Mouse (Mus musculus): Measurements from ENCODE around the gene Ints13.
"Not testable (repeated sequence)": the region's sequence is repeated elsewhere in the genome, so short reads cannot be mapped to it uniquely, and the experiment has no call there.

Gene Ints13

DNA sequence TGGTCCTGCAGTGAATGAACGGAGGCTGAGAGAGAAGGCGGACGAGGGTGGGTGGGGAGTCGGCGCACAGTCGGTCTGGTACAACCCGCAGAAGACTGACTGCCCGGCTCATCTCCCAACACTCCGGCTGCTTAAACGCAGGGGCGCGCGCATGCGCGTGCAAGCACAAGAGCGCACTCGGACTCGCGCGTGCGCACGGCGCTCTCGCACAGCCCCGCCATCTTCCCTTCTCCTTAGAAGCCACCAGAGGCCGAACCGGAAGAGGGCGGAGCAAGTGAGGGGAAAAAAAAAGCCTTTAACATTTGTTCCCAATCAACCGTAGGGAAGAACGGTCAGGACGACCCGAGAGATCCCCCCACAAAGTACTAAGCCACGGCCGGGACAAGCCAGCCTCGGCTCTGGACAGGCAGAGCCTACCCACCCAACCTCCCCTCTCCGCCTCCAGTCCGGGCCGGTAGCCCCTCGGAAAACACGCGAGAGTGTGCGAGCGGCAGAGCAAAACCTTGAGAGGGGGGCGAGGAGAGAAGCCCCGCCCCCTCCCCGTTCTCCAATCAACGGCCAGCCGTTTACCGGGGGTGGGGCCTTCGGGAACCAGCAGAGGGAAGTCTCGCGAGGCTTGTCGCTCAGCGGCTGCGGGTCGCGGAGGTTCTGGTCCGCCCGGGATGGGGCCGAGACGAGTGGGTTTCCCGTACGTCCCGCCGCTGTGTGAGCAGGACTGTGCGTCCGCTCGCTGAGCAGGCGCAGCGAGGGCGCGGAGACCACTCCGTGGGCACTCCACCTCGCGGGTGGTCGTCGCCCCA, at the start of gene Ints13:
Gene Ints13 (minus strand): TSS at position 526 of the 800 bp plus-strand sequence.
- peak; percentile 78 for DNase-seq (ENCODE audit: extremely low read depth, low read depth, low spot score)

- DNase-seq (ENCODE audit: extremely low read depth, low read depth, low spot score), result no peak
Observed at GRCm38 (mm10) chr6:146616670-146617069, 39.0 kb upstream of the Ints13 start.

GRCm38 (mm10) chr6:146615891-146616290, 38.3 kb upstream of the Ints13 start:
- DNase-seq (ENCODE audit: extremely low read depth, low read depth, low spot score), result no peak

DNA sequence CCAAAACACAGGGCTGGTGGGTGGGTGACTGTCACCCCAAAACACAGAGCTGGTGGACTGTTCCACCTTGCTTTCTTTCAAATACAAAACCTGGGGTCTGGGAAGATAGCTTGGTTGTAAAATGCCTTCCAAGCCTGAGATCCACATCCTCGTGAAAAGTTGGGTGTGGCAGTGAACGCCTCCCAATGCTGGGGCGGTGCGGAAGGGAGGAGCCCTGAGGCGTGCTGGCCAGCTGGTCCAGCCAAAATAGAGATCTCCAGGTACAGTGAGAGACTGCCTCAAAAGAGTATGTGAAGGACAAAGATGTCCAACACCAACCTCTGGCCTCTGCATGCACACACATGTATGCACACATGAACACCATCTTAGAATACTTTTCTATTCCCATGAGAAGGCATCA, 36.9 kb upstream of the Ints13 start:
- no peak for DNase-seq (ENCODE audit: extremely low read depth, low read depth, low spot score)

DNA sequence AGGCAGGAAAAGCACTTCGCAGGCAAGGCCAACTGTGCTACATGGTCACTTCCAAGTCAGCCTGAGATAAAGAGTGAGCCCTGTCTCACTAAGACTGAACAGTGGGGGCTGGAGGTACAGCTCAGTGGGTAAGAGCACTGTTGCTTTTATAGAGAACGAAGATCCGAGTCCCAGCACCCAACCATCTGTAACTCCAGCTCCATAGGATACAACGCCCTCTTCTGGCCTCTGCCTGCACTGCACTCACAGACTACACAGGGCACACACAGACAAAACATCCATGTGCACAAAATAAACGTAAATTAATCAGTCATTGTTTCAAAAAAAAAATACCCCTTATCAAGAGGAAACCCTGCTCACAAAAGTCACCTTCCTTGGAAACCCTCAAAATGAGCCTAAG, 36.3 kb upstream of the Ints13 start:
- no peak for DNase-seq (ENCODE audit: extremely low read depth, low read depth, low spot score)

GRCm38 (mm10) chr6:146612736-146613135, 35.1 kb upstream of the Ints13 start:
- peak; percentile 84 for DNase-seq (ENCODE audit: extremely low read depth, low read depth, low spot score)

DNA sequence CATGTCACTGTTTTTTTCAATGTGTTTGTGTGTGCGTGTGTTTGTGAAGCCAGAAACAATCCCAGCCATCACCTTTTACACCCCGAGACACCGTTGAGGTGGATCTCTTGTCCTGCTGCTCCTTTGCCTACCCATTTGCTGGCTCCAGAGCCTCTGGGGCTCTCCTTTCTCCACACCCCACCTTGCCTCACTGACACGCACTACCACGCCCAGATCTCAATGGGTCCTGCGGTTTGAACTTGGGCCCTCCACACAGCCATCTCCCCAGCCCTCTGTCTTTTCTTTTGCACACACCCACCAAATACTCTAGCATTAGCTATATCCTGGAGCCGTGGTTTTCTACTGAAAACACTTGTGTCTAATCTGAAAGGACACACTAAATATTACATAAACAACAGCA, 34.3 kb upstream of the Ints13 start:
- no peak for DNase-seq (ENCODE audit: extremely low read depth, low read depth, low spot score)

GRCm38 (mm10) chr6:146611385-146611784, 33.8 kb upstream of the Ints13 start:
- DNase-seq (ENCODE audit: extremely low read depth, low read depth, low spot score), result no peak

- DNase-seq (ENCODE audit: extremely low read depth, low read depth, low spot score), result no peak
Observed at GRCm38 (mm10) chr6:146603651-146604050, 26.0 kb upstream of the Ints13 start.

GRCm38 (mm10) chr6:146602601-146603000, 25.0 kb upstream of the Ints13 start:
- DNase-seq (ENCODE audit: extremely low read depth, low read depth, low spot score), result no peak

DNA sequence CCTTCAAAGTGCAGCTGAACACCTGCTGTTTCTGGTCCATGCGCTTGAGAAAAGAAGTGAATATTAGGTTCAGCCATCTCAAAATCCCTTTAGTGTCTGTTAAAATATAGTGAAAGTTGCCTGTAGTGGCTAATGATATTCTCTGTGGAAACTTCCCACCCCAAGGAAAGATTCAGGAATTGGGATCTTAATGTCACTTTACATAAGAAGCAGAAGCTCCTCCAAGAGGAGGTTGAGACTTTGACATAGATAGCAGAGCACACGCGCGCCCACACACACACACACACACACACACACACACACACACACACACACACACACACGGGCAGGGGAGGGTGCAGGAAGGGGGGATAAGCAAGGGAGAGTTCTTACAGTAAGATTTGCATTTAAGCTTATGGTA, 7.5 kb upstream of the Ints13 start:
- DNase-seq (ENCODE audit: extremely low read depth, low read depth, low spot score), result no peak

DNA sequence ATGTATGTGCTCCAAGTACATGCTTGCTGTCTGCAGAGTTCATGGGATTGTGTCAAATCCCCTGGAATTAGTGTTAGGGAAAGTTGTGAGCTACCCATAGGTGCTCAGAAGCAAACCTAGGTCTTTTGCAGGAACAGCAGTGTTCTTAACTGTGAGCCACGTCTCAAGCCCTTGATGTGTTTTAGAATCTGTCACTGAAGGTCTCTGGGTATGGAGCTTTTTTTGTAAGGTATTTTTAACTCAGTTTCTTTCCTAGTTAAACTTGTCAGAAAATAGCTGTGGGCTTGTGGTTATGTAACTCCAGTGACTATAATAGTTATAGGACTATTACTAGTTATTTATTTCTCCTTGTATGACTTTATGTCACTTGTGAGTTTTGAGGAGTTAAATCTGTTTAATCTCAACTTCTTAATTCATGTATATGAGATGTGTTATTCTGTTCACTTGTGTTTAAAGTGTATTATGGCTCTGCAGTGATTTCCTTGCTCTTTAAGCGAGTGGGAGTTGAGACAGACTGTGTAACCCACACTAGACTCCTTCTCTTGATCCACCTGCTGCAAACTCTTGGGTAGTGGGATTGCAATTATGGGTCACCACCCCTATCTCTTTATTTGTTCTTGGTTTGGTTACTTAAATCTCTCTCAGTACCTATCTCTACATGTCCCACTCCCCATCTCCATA, 5.9 kb upstream of the Ints13 start:
- DNase-seq (ENCODE audit: extremely low read depth, low read depth, low spot score), result no peak

DNA sequence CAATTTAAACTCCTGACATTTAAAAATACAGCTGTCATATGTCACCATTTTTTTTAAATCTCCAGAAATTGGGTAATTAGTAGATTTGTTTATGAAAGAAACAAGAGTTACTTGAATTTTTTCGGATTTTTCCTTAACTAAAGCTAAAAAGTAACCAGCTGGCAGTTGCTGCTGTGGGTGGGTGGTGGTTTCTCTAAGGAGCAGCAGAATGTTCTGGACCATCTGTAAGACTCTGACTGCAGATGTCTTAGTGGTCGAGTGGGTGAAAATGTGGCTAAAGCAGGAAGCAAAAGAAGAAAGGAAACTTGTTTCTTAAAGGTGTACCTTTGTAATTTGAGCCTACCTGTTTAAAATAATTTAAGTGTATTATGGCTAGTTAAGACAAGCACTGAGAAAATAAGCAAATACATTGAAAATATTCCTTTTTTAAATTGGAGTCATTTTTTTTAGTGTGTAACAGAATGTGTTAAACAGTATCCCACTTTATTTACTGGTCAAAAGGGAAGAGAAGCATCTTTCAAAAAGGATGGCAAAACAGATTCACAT, 2.8 kb upstream of the Ints13 start:
- no peak for DNase-seq (ENCODE audit: extremely low read depth, low read depth, low spot score)

GRCm38 (mm10) chr6:146578586-146578985, 951 bp upstream of the Ints13 start:
- no peak for DNase-seq (ENCODE audit: extremely low read depth, low read depth, low spot score)

GRCm38 (mm10) chr6:146578111-146578531, 486 bp upstream of the Ints13 start:
- DNase-seq (ENCODE audit: extremely low read depth, low read depth, low spot score), result no peak

DNA sequence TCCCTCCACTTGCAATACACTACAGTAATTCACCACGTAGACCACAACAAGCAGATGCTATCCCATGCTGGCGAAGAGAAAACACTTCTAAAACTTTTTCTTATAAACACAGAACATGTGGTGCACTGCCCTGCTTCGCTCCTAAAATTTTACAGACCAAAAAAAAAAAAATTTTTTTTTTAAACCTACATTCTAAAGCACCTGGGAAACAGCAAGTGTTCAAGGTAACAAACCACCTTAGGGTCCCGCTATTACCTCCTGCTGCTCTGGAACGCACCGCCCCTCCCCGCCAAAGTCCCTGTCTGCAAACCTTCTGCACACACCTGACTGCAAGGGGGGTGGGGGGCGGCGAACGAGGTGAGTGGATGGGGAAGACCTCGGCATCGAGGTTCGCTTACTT, 732 bp downstream of the Ints13 start, which contains the start of gene Fgfr1op2:
Gene Fgfr1op2 (plus strand): TSS at position 301 of the 400 bp plus-strand sequence.
- DNase-seq (ENCODE audit: extremely low read depth, low read depth, low spot score), result no peak

DNA sequence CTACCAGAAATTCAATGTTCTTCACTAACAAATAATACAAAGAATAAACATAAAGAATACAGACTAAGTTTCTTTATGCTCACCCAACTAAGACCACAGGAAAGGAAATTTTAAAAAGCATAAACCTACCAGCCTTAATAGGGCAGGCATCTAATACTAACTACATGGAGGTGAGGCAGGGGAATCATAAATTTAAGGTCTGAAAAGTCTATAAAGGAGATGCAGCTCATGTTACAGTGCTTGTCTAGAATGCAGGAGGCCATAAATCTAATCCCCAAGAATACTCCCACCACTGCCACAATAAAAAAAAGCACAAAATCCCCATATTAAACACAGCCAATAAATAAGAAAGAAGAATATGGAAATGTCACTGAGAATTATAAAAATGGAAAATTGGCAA, 5.6 kb downstream of the Ints13 start:
- no peak for DNase-seq (ENCODE audit: extremely low read depth, low read depth, low spot score)

- not testable (repeated sequence) for DNase-seq (ENCODE audit: extremely low read depth, low read depth, low spot score)
Observed at GRCm38 (mm10) chr6:146562461-146562860, 15.2 kb downstream of the Ints13 start.

- DNase-seq (ENCODE audit: extremely low read depth, low read depth, low spot score), result no peak
Observed at GRCm38 (mm10) chr6:146551326-146551725, 26.3 kb downstream of the Ints13 start.

GRCm38 (mm10) chr6:146550421-146550820, 27.2 kb downstream of the Ints13 start:
- no peak for DNase-seq (ENCODE audit: extremely low read depth, low read depth, low spot score)

DNA sequence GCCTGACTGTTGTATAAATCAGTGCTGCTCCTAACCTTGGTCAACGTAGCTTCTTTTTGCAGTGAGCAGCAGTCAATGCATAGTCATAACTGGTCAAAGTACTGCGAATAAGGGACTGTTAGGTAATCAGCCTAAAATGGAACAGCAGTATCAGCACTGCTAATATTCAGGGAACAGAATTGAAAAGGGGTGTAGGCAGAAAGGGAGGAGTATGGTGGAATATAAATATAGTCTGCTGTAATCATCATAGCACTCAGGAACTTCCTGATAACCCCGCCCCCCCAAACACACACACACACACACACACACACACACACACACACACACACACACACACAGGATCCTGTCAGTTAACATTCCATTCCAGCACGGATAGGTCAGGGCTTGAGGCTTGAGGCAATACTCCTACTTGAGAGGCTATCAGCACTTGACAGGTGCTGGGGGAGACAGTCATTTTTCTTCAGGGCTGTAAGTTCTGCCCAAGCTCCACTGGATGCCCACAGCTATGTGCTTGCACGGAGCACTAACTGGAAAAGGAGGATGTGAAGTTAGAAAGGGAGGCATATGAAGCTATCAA, 32.3 kb downstream of the Ints13 start:
- DNase-seq (ENCODE audit: extremely low read depth, low read depth, low spot score), result no peak

GRCm38 (mm10) chr6:146544622-146545021, 33.0 kb downstream of the Ints13 start:
- DNase-seq (ENCODE audit: extremely low read depth, low read depth, low spot score), result no peak

All from fat pad, adult 2 months (tissue).